10 mouse cellular contexts compared by ENCODE assay signal in genomic region chr6:30547656-30548306, GRCm38 (mm10). TPM values are rescaled to one million over a fixed set of nuclear protein-coding genes. Genes with fewer than 3 reads are reported as not detected.
DNase-seq lines count a peak whose midpoint lies in the region; ATAC-seq and TF ChIP-seq lines count a peak whose summit lies in the region.
"Had no signal": no experiment of that assay in that cellular context is flagged by ENCODE, and none has a peak within 500 bp of the region (broad histone marks: within the 10 kb centered on the region; RNA-seq: fewer than 3 reads in every experiment).

No protein-coding gene starts in this region.

- no peaks in the 10 kb centered on the region for H3K9me3 ChIP-seq in forebrain, embryonic 12.5 days
- H3K9me3 ChIP-seq in hindbrain, embryonic 10.5 days: no peaks in the 10 kb centered on the region
- H3K9me3 ChIP-seq in lung, postnatal 0 days (ENCODE audit: low read length): no peaks in the 10 kb centered on the region
- no peaks in the 10 kb centered on the region for H3K9me3 ChIP-seq in stomach, embryonic 15.5 days

- intact Hi-C loops in left cerebral cortex, adult 2 months (cut with DNase I): loop anchor here (2.0 to 5.0 kb wide), 6 partner anchors 25 to 175 kb away; partner anchors contain the start of genes Klhdc10, Mest, Ssmem1 and Tmem209

- ATAC-seq in forebrain, embryonic 12.5 days (ENCODE audit: low FRiP score): no peak
- ATAC-seq in lung, postnatal 0 days: peak; percentile 48
- ATAC-seq in stomach, embryonic 15.5 days (ENCODE audit: insufficient read depth, low FRiP score, low read depth): no peak
- ATAC-seq: Patski had no signal

- 11% methylated on average over 9 of the region's 9 CpGs for WGBS in forebrain, embryonic 12.5 days
- 18% methylated on average over 9 of the region's 9 CpGs for WGBS in hindbrain, embryonic 10.5 days
- 36% methylated on average over 9 of the region's 9 CpGs for WGBS in lung, postnatal 0 days
- whole genome bisulfite sequencing in stomach, embryonic 15.5 days: 33% methylated on average over 9 of the region's 9 CpGs

- H3K27ac ChIP-seq in left cerebral cortex, adult 2 months: peak overlapping the region; percentile 77
- H3K27ac ChIP-seq in forebrain, embryonic 12.5 days: peak overlapping the region; percentile 96
- peak overlapping the region; percentile 95 for H3K27ac ChIP-seq in hindbrain, embryonic 10.5 days
- H3K27ac ChIP-seq in lung, postnatal 0 days (ENCODE audit: low read length): 0 out of 2 replicates have a peak overlapping the region, but pooled peaks have one; percentile 9
- peak overlapping the region; percentile 82; the same call in 1 of the 2 replicates for H3K27ac ChIP-seq in stomach, embryonic 15.5 days

- H3K36me3 ChIP-seq in forebrain, embryonic 12.5 days (replicated peaks): no peaks in the 10 kb centered on the region
- no peaks in the 10 kb centered on the region for H3K36me3 ChIP-seq in hindbrain, embryonic 10.5 days
- no peaks in the 10 kb centered on the region for H3K36me3 ChIP-seq in lung, postnatal 0 days (ENCODE audit: insufficient read depth, low read length)
- H3K36me3 ChIP-seq in stomach, embryonic 15.5 days: no peaks in the 10 kb centered on the region

- H3K4me3 ChIP-seq in left cerebral cortex, adult 2 months: no peak overlapping the region
- H3K4me3 ChIP-seq in forebrain, embryonic 12.5 days (replicated peaks): no peak overlapping the region
- peak overlapping the region; percentile 39; the same call in 1 of the 2 replicates for H3K4me3 ChIP-seq in hindbrain, embryonic 10.5 days
- peak overlapping the region; percentile 31 for H3K4me3 ChIP-seq in lung, postnatal 0 days (ENCODE audit: low read depth, low read length)
- H3K4me3 ChIP-seq in stomach, embryonic 15.5 days (replicated peaks): no peak overlapping the region

- no peak for TF ChIP-seq EP300 in lung, postnatal 0 days (IDR thresholded peaks at IDR 0.05)

- DNase-seq in left cerebral cortex, adult 2 months (ENCODE audit: extremely low spot score in 1 of 2, low spot score in 2 of 2): no peak
- no peak for DNase-seq in left cerebral cortex, adult 8-10 months (ENCODE audit: low spot score in 2 of 2)
- no peak for DNase-seq in hindbrain, embryonic 10.5 days (ENCODE audit: low spot score)
- peak; percentile 77 for DNase-seq in lung, postnatal 0 days (ENCODE audit: low spot score)
- DNase-seq in frontal cortex, postnatal 14 days (ENCODE audit: low spot score in 2 of 2): no peak
- DNase-seq in ovary, postnatal 36 days (ENCODE audit: low spot score): no peak

- TF ChIP-seq CTCF in left cerebral cortex, adult 2 months (IDR thresholded peaks at IDR 0.05): no peak
- no peak for TF ChIP-seq CTCF in lung, postnatal 0 days (IDR thresholded peaks at IDR 0.05)

- H3K4me2 ChIP-seq in forebrain, embryonic 12.5 days: peak overlapping the region; percentile 50; the same call in 1 of the 2 replicates
- H3K4me2 ChIP-seq in lung, postnatal 0 days (replicated peaks; ENCODE audit: low read depth, low read length): peak overlapping the region; percentile 59
- peak overlapping the region; percentile 58 for H3K4me2 ChIP-seq in stomach, embryonic 15.5 days

- H3K27me3 ChIP-seq in forebrain, embryonic 12.5 days: no peaks in the 10 kb centered on the region
- no peaks in the 10 kb centered on the region for H3K27me3 ChIP-seq in hindbrain, embryonic 10.5 days (ENCODE audit: insufficient read depth, poor library complexity, severe bottlenecking)
- H3K27me3 ChIP-seq in lung, postnatal 0 days (replicated peaks; ENCODE audit: insufficient read depth, low read length): no peaks in the 10 kb centered on the region
- H3K27me3 ChIP-seq in stomach, embryonic 15.5 days (replicated peaks): no peaks in the 10 kb centered on the region
- H3K27me3 ChIP-seq: Patski had no signal

- H3K9ac ChIP-seq in forebrain, embryonic 12.5 days: 0 out of 2 replicates have a peak overlapping the region, but pooled peaks have one; percentile 12
- H3K9ac ChIP-seq in lung, postnatal 0 days (replicated peaks; ENCODE audit: low read depth): no peak overlapping the region
- no peak overlapping the region for H3K9ac ChIP-seq in stomach, embryonic 15.5 days

- peaks cover 79% of the 10 kb centered on the region for H3K4me1 ChIP-seq in forebrain, embryonic 12.5 days
- H3K4me1 ChIP-seq in hindbrain, embryonic 10.5 days (replicated peaks): peaks cover 93% of the 10 kb centered on the region
- no peaks in the 10 kb centered on the region for H3K4me1 ChIP-seq in lung, postnatal 0 days (ENCODE audit: insufficient read depth, low read depth, low read length)
- peaks cover 26% of the 10 kb centered on the region for H3K4me1 ChIP-seq in stomach, embryonic 15.5 days

RNA-seq across cellular contexts. Expression of gene Cpa2, which starts 6.4 kb away (rescaled TPM):
- 1 to 10 TPM in 1 of 2 experiments, under 1 TPM in 1; 0.61 to 1.2 TPM for total RNA-seq in left cerebral cortex, adult 2 months (2021)
- 1 to 10 TPM; 1.2 to 4.0 (median 2.1) TPM for total RNA-seq in left cerebral cortex, adult 8-10 months (2022)
- polyA plus RNA-seq in forebrain, embryonic 12.5 days (2016; fragmentation: Nextera tagmentation; extraction: Ambion mirVana): 4.6 and 7.0 TPM in 2 replicates
- 19.6 and 20.0 TPM in 2 replicates for polyA plus RNA-seq in hindbrain, embryonic 10.5 days (2016; fragmentation: Nextera tagmentation; extraction: Ambion mirVana)
- polyA plus RNA-seq in lung, postnatal 0 days (2015; fragmentation: Nextera tagmentation; extraction: Ambion mirVana): 2.7 and 3.0 TPM in 2 replicates
- 765 and 1,219 TPM in 2 replicates for polyA plus RNA-seq in stomach, embryonic 15.5 days (2015; fragmentation: Nextera tagmentation; extraction: Ambion mirVana)
- polyA plus RNA-seq: Patski had no signal

RNA-seq across cellular contexts. Expression of gene Cpa4, which starts 20.4 kb away (rescaled TPM):
- total RNA-seq in left cerebral cortex, adult 2 months (2021): under 1 TPM in 1 of 2 experiments, not detected in 1; 0.16 TPM
- total RNA-seq in left cerebral cortex, adult 8-10 months (2022): under 1 TPM; 0.17 to 0.39 (median 0.18) TPM
- 4.7 and 5.2 TPM in 2 replicates for polyA plus RNA-seq in forebrain, embryonic 12.5 days (2016; fragmentation: Nextera tagmentation; extraction: Ambion mirVana)
- 1.4 and 2.5 TPM in 2 replicates for polyA plus RNA-seq in hindbrain, embryonic 10.5 days (2016; fragmentation: Nextera tagmentation; extraction: Ambion mirVana)
- polyA plus RNA-seq in lung, postnatal 0 days (2015; fragmentation: Nextera tagmentation; extraction: Ambion mirVana): 0.05 and 0.07 TPM in 2 replicates
- 0.83 TPM in 2 replicates for polyA plus RNA-seq in stomach, embryonic 15.5 days (2015; fragmentation: Nextera tagmentation; extraction: Ambion mirVana)
- total RNA-seq: hematopoietic stem cell, adult 5-6 weeks had no signal
- polyA plus RNA-seq: Patski had no signal

RNA-seq across cellular contexts. Expression of gene Ssmem1, which starts 38.1 kb away (rescaled TPM):
- 1 to 10 TPM in 1 of 2 experiments, under 1 TPM in 1; 0.70 to 1.1 TPM for total RNA-seq in left cerebral cortex, adult 2 months (2021)
- 1 to 10 TPM in 1 of 4 experiments, under 1 TPM in 3; 0.58 to 1.1 (median 0.86) TPM for total RNA-seq in left cerebral cortex, adult 8-10 months (2022)
- polyA plus RNA-seq in forebrain, embryonic 12.5 days (2016; fragmentation: Nextera tagmentation; extraction: Ambion mirVana): 0.29 and 0.42 TPM in 2 replicates
- 0.34 and 0.35 TPM in 2 replicates for polyA plus RNA-seq in hindbrain, embryonic 10.5 days (2016; fragmentation: Nextera tagmentation; extraction: Ambion mirVana)
- polyA plus RNA-seq in lung, postnatal 0 days (2015; fragmentation: Nextera tagmentation; extraction: Ambion mirVana): 0.12 TPM in 1 of 2 replicates, not detected in the other
- 0.09 TPM in 1 of 2 replicates, not detected in the other for polyA plus RNA-seq in stomach, embryonic 15.5 days (2015; fragmentation: Nextera tagmentation; extraction: Ambion mirVana)
- total RNA-seq: hematopoietic stem cell, adult 5-6 weeks had no signal

RNA-seq across cellular contexts. Expression of gene Tmem209, which starts 38.2 kb away (rescaled TPM):
- total RNA-seq in left cerebral cortex, adult 2 months (2021): 10 to 100 TPM; 18.3 to 21.7 TPM
- 10 to 100 TPM; 22.8 to 25.2 (median 24.0) TPM for total RNA-seq in left cerebral cortex, adult 8-10 months (2022)
- polyA plus RNA-seq in forebrain, embryonic 12.5 days (2016; fragmentation: Nextera tagmentation; extraction: Ambion mirVana): 48.1 and 49.4 TPM in 2 replicates
- 38.3 and 40.3 TPM in 2 replicates for polyA plus RNA-seq in hindbrain, embryonic 10.5 days (2016; fragmentation: Nextera tagmentation; extraction: Ambion mirVana)
- polyA plus RNA-seq in lung, postnatal 0 days (2015; fragmentation: Nextera tagmentation; extraction: Ambion mirVana): 14.6 TPM in 2 replicates
- polyA plus RNA-seq in stomach, embryonic 15.5 days (2015; fragmentation: Nextera tagmentation; extraction: Ambion mirVana): 28.5 and 33.7 TPM in 2 replicates

Comparison
In these comparisons a context has a peak if more than half of its experiments do, and no peak if none do; other contexts are left out.
1. H3K27ac ChIP-seq: peak in every context shown above with its lines; median percentile 96 in forebrain, embryonic 12.5 days; 95 in hindbrain, embryonic 10.5 days; 82 in stomach, embryonic 15.5 days; 77 in left cerebral cortex, adult 2 months; 9 in lung, postnatal 0 days.
2. H3K4me3 ChIP-seq: peak in hindbrain, embryonic 10.5 days (single experiment) and lung, postnatal 0 days (single experiment); none in left cerebral cortex, adult 2 months (single experiment), forebrain, embryonic 12.5 days (single experiment) and stomach, embryonic 15.5 days (single experiment).
3. RNA of gene Cpa2, which starts 6.4 kb away (polyA plus RNA-seq): 765 to 1,219 TPM in stomach, embryonic 15.5 days; 19.6 to 20.0 TPM in hindbrain, embryonic 10.5 days, 4.6 to 7.0 TPM in forebrain, embryonic 12.5 days and 2.7 to 3.0 TPM in lung, postnatal 0 days; every median in the first group is over 10 times any median in the second.
4. Peak in every context shown above with its lines, with median percentiles within 50 percentile points of each other: H3K4me2 ChIP-seq.